Mouse (Mus musculus): ENCODE measurements around the gene Ppip5k1.

Gene Ppip5k1

GRCm38 (mm10) chr2:121299471-121299870, 55.7 kb downstream of the Ppip5k1 start:
- no peak for DNase-seq (ENCODE audit: low spot score in 2 of 2)

- no peak for DNase-seq (ENCODE audit: low spot score in 2 of 2)
These were observed 57.1 kb downstream of the Ppip5k1 start for GRCm38 (mm10) chr2:121298131-121298530.

- DNase-seq (ENCODE audit: low spot score in 2 of 2) = no peak
These were observed 57.5 kb downstream of the Ppip5k1 start for GRCm38 (mm10) chr2:121297701-121298100.

- DNase-seq (ENCODE audit: low spot score in 2 of 2) = peak in 1 of 2 experiments; percentile 17
These were observed 58.4 kb downstream of the Ppip5k1 start for GRCm38 (mm10) chr2:121296754-121297231.

- peak; percentile 55 to 69 for DNase-seq (ENCODE audit: low spot score in 2 of 2)
These were observed 59.3 kb downstream of the Ppip5k1 start for GRCm38 (mm10) chr2:121295608-121296571.

GRCm38 (mm10) chr2:121294753-121295607, 60.2 kb downstream of the Ppip5k1 start:
- DNase-seq (ENCODE audit: low spot score in 2 of 2) = peak; percentile 73 to 75

- DNase-seq (ENCODE audit: low spot score in 2 of 2) = peak; percentile 31 to 35
These were observed 61.0 kb downstream of the Ppip5k1 start for GRCm38 (mm10) chr2:121294182-121294581.

- no peak for DNase-seq (ENCODE audit: low spot score in 2 of 2)
These were observed 62.7 kb downstream of the Ppip5k1 start for GRCm38 (mm10) chr2:121292316-121293013.

GRCm38 (mm10) chr2:121289730-121290540, 65.3 kb downstream of the Ppip5k1 start:
- no peak for DNase-seq (ENCODE audit: low spot score in 2 of 2)

GRCm38 (mm10) chr2:121288901-121289729, 66.1 kb downstream of the Ppip5k1 start, which contains the start of gene Map1a:
TSS of gene Map1a (plus strand) at chr2:121289600.
- DNase-seq (ENCODE audit: low spot score in 2 of 2) = peak; percentile 95 to 97

- DNase-seq (ENCODE audit: low spot score in 2 of 2) = no peak
These were observed 67.3 kb downstream of the Ppip5k1 start for GRCm38 (mm10) chr2:121287850-121288249.

GRCm38 (mm10) chr2:121271928-121272516, 83.2 kb downstream of the Ppip5k1 start:
- DNase-seq (ENCODE audit: low spot score in 2 of 2) = no peak

GRCm38 (mm10) chr2:121271236-121271927, 83.8 kb downstream of the Ppip5k1 start, which contains the start of gene Trp53bp1:
TSS of gene Trp53bp1 (minus strand) at chr2:121271407.
- peak; percentile 92 to 95 for DNase-seq (ENCODE audit: low spot score in 2 of 2)

- no peak for DNase-seq (ENCODE audit: low spot score in 2 of 2)
These were observed 84.5 kb downstream of the Ppip5k1 start for GRCm38 (mm10) chr2:121270521-121271235.

GRCm38 (mm10) chr2:121268446-121268845, 86.8 kb downstream of the Ppip5k1 start:
- DNase-seq (ENCODE audit: low spot score in 2 of 2) = no peak
